Mouse (Mus musculus) MEL (cell line): Measurements from ENCODE around the gene Btg3. TPM values are rescaled to one million over a fixed set of nuclear protein-coding genes. Genes with fewer than 3 reads are reported as not detected.
A peak's percentile ranks its signal among the peaks of the same experiment; 100 is the strongest.

Source experiments
- DNase-seq: peaks from one replicate; pipeline ENCODE4 v3.0.0; 2011; ENCODE audit warnings: low read depth, low spot score
- H3K27ac ChIP-seq: 2 replicates; pipeline ENCODE4 v1.5.1; 2012; ENCODE audit warnings: low read depth, mild to moderate bottlenecking, control low read depth, low read length, moderate library complexity; ENCODE audit not compliant: control insufficient read depth
- H3K27me3 ChIP-seq, 2 experiments: fragments of 150-350 bp in 1 of 2; sonication (generic) in 1 of 2; 2 replicates each; pipeline ENCODE4 v1.6.1; 2012; ENCODE audit warnings: low read length in 2 of 2, mild to moderate bottlenecking in 2 of 2, improper control_type of control experiment in 1 of 2, moderate library complexity in 1 of 2; ENCODE audit not compliant: insufficient read depth in 2 of 2, control insufficient read depth in 1 of 2
- H3K36me3 ChIP-seq, 2 experiments: 2 replicates each; pipeline ENCODE4 v1.6.1; 2012 to 2014; ENCODE audit warnings: low read length in 2 of 2, improper control_type of control experiment in 1 of 2, inconsistent platforms in 1 of 2, mild to moderate bottlenecking in 1 of 2; ENCODE audit not compliant: insufficient read depth in 2 of 2, control insufficient read depth in 1 of 2
- H3K4me1 ChIP-seq, 2 experiments: fragments of 150-350 bp in 1 of 2; sonication (generic) in 1 of 2; 2 replicates each; pipeline ENCODE4 v1.6.1; 2012; ENCODE audit warnings: low read length in 2 of 2, improper control_type of control experiment in 1 of 2, mild to moderate bottlenecking in 1 of 2; ENCODE audit not compliant: insufficient read depth in 2 of 2, control insufficient read depth in 1 of 2
- H3K4me3 ChIP-seq, 2 experiments: fragments of 150-350 bp in 1 of 2; sonication (generic) in 1 of 2; 2 replicates each; pipeline ENCODE4 v1.5.1; 2012; ENCODE audit warnings: low read depth in 2 of 2, low read length in 2 of 2, mild to moderate bottlenecking in 2 of 2, moderate library complexity in 2 of 2, control low read depth in 1 of 2, improper control_type of control experiment in 1 of 2; ENCODE audit not compliant: control insufficient read depth in 1 of 2, insufficient read depth in 1 of 2
- H3K79me2 ChIP-seq: 2 replicates; pipeline ENCODE4 v1.6.1; 2012; ENCODE audit warnings: mild to moderate bottlenecking, low read length, moderate library complexity; ENCODE audit not compliant: control insufficient read depth, poor library complexity, insufficient read depth
- H3K9ac ChIP-seq: 2 replicates; pipeline ENCODE4 v1.6.1; 2012; ENCODE audit warnings: low read depth, mild to moderate bottlenecking, control low read depth, low read length, moderate library complexity; ENCODE audit not compliant: control insufficient read depth, poor library complexity, severe bottlenecking
- H3K9me3 ChIP-seq: fragments of 150-350 bp; sonication (generic); replicated peaks from 2 replicates; pipeline ENCODE4 v1.6.1; 2012; ENCODE audit warnings: mild to moderate bottlenecking, low read length, improper control_type of control experiment, moderate library complexity; ENCODE audit not compliant: insufficient read depth
- BHLHE40 ChIP-seq: IDR thresholded peaks from 2 replicates; pipeline ENCODE4 v1.6.1; 2012; ENCODE audit warnings: low read depth, mild to moderate bottlenecking, inconsistent platforms, low read length, improper control_type of control experiment, borderline replicate concordance
- CHD2 ChIP-seq: IDR thresholded peaks from 2 replicates; pipeline ENCODE4 v1.6.1; 2011; ENCODE audit warnings: low read length, improper control_type of control experiment
- ETS1 ChIP-seq: IDR thresholded peaks from 2 replicates; pipeline ENCODE4 v1.6.1; 2012; ENCODE audit warnings: low read depth, mild to moderate bottlenecking, inconsistent platforms, low read length, improper control_type of control experiment, moderate library complexity
- GABPA ChIP-seq: IDR thresholded peaks from 2 replicates; pipeline ENCODE4 v1.6.1; 2012; ENCODE audit warnings: low read depth, mild to moderate bottlenecking, inconsistent platforms, low read length, improper control_type of control experiment, moderate library complexity
- GATA1 ChIP-seq: IDR thresholded peaks from 2 replicates; pipeline ENCODE4 v1.6.1; 2011; ENCODE audit warnings: low read depth, low read length, improper control_type of control experiment
- KAT2A ChIP-seq: conservative IDR thresholded peaks from 2 replicates; pipeline ENCODE4 v1.6.1; 2012; ENCODE audit warnings: low read depth, low read length, improper control_type of control experiment, inconsistent platforms
- MYB ChIP-seq: IDR thresholded peaks from 2 replicates; pipeline ENCODE4 v1.6.1; 2011; ENCODE audit warnings: mild to moderate bottlenecking, low read depth, low read length, improper control_type of control experiment
- MYC ChIP-seq: IDR thresholded peaks from 2 replicates; pipeline ENCODE4 v1.6.1; 2011; ENCODE audit warnings: low read depth, mild to moderate bottlenecking, low read length, improper control_type of control experiment, moderate library complexity
- NELFE ChIP-seq: IDR thresholded peaks from 2 replicates; pipeline ENCODE4 v1.6.1; 2011; ENCODE audit warnings: low read depth, low read length, improper control_type of control experiment
- NRF1 ChIP-seq: IDR thresholded peaks from 2 replicates; pipeline ENCODE4 v1.6.1; 2014; ENCODE audit warnings: low read depth, mild to moderate bottlenecking, inconsistent platforms, low read length, improper control_type of control experiment, moderate library complexity; ENCODE audit not compliant: poor library complexity, insufficient read depth, severe bottlenecking
- POLR2A ChIP-seq, 2 experiments: IDR thresholded peaks; 2 replicates each; pipeline ENCODE4 v1.6.1; 2011 to 2012; ENCODE audit warnings: low read length in 2 of 2, mild to moderate bottlenecking in 2 of 2, control low read depth in 1 of 2, improper control_type of control experiment in 1 of 2, low read depth in 1 of 2, moderate library complexity in 1 of 2; ENCODE audit not compliant: control insufficient read depth in 1 of 2, insufficient read depth in 1 of 2, poor library complexity in 1 of 2
- POLR2AphosphoS5 ChIP-seq: IDR thresholded peaks from 2 replicates; pipeline ENCODE4 v1.6.1; 2012; ENCODE audit warnings: low read depth, borderline replicate concordance, mild to moderate bottlenecking, inconsistent platforms, low read length, moderate library complexity, mixed read lengths
- RAD21 ChIP-seq: IDR thresholded peaks from 2 replicates; pipeline ENCODE4 v1.6.1; 2011; ENCODE audit warnings: mild to moderate bottlenecking, low read depth, low read length, improper control_type of control experiment
- RCOR1 ChIP-seq: IDR thresholded peaks from 2 replicates; pipeline ENCODE4 v1.6.1; 2012; ENCODE audit warnings: low read depth, mild to moderate bottlenecking, inconsistent platforms, low read length, improper control_type of control experiment
- SIN3A ChIP-seq: IDR thresholded peaks from 2 replicates; pipeline ENCODE4 v1.6.1; 2012; ENCODE audit warnings: low read length, improper control_type of control experiment, inconsistent platforms
- TCF12 ChIP-seq: IDR thresholded peaks from 2 replicates; pipeline ENCODE4 v1.6.1; 2014; ENCODE audit warnings: low read depth, mild to moderate bottlenecking, inconsistent platforms, low read length, improper control_type of control experiment, moderate library complexity
- USF1 ChIP-seq: IDR thresholded peaks from 2 replicates; pipeline ENCODE4 v1.6.1; 2014; ENCODE audit warnings: low read depth, mild to moderate bottlenecking, inconsistent platforms, low read length, improper control_type of control experiment, moderate library complexity
- USF2 ChIP-seq, 2 experiments: IDR thresholded peaks; 2 replicates each; pipeline ENCODE4 v1.6.1; 2011 to 2012; ENCODE audit warnings: improper control_type of control experiment in 2 of 2, low read length in 2 of 2, borderline replicate concordance in 1 of 2, inconsistent platforms in 1 of 2, low read depth in 1 of 2, mild to moderate bottlenecking in 1 of 2; ENCODE audit not compliant: insufficient read depth in 1 of 2
- ZKSCAN1 ChIP-seq: IDR thresholded peaks from 2 replicates; pipeline ENCODE4 v1.6.1; 2012; ENCODE audit warnings: low read depth, mild to moderate bottlenecking, inconsistent platforms, low read length, improper control_type of control experiment, moderate library complexity
- polyA plus RNA-seq, 2 experiments: library from polyadenylated mRNA; stranded (reverse) in 1 of 2; unstranded in 1 of 2; fragments of >175 nt in 1 of 2; fragments of >200 nt in 1 of 2; gene quantifications; 2 replicates each; pipeline versions ENCODE4 v1.2.1 to v1.2.4; 2012; ENCODE audit warnings: low replicate concordance in 2 of 2, low read depth in 1 of 2; ENCODE audit not compliant: insufficient read length in 2 of 2, insufficient read depth in 1 of 2, missing spikeins in 1 of 2
- total RNA-seq: library from RNA; depleted of rRNA; stranded (reverse); fragments of 300-350 nt; gene quantifications from 2 replicates; pipeline ENCODE4 v1.2.3, GENCODE M21; 2012

Btg3 gene
- total and polyA plus RNA-seq, 3 experiments, result 8.5 to 17.5 TPM; not detected in 1

- H3K4me3 ChIP-seq, result peak overlapping the region; percentile 55 to 93
- peaks cover 18 to 31% of the 10 kb centered on the region in 2 experiments for H3K36me3 ChIP-seq
- H3K9ac ChIP-seq, result peak overlapping the region; percentile 97
- H3K4me1 ChIP-seq, result peaks cover 12 to 22% of the 10 kb centered on the region in 2 experiments; a peak in 3 of 4 replicates
- no peak for TF ChIP-seq RAD21
- TF ChIP-seq NRF1, result no peak
- no peak for TF ChIP-seq USF1
- TF ChIP-seq TCF12, result no peak
- TF ChIP-seq ZKSCAN1, result no peak
- TF ChIP-seq NELFE, result no peak
- TF ChIP-seq BHLHE40, result no peak
- TF ChIP-seq MYB, result no peak
- no peak for TF ChIP-seq CHD2
- TF ChIP-seq RCOR1, result no peak
- no peak; the same call in 1 of the 2 replicates for TF ChIP-seq SIN3A
- TF ChIP-seq ETS1, result no peak
- TF ChIP-seq USF2 (IDR thresholded peaks at IDR 0.05; ENCODE audit: borderline replicate concordance in 1 of 2, insufficient read depth in 1 of 2, low read depth in 1 of 2, low read length in 2 of 2), result no peak
- peaks cover 41% of the 10 kb centered on the region for H3K79me2 ChIP-seq
- DNase-seq, result peak; percentile 56
- H3K9me3 ChIP-seq, result no peaks in the 10 kb centered on the region
- H3K27ac ChIP-seq, result peak overlapping the region; percentile 35
- H3K27me3 ChIP-seq, result no peaks in the 10 kb centered on the region
Observed at GRCm38 (mm10) chr16:78375222-78375621, 1.8 kb downstream of the Btg3 start.

GRCm38 (mm10) chr16:78373743-78374142 is 3.2 kb downstream of the Btg3 start:
- peak overlapping the region; percentile 18 to 43; a peak in 3 of 4 replicates for H3K4me3 ChIP-seq

More at GRCm38 (mm10) chr16:78373743-78374142, 3.2 kb downstream of the Btg3 start:
- Histone ChIP-seq H3K9me3 (no peaks in the 10 kb centered on the region), H3K27me3 (no peaks in the 10 kb centered on the region), H3K36me3 (peaks cover 26 to 31% of the 10 kb centered on the region in 2 experiments), H3K9ac (peak overlapping the region; percentile 40), H3K4me1 (peaks cover 12 to 22% of the 10 kb centered on the region in 2 experiments; a peak in 3 of 4 replicates), H3K27ac (no peak overlapping the region; the same call in 1 of the 2 replicates), H3K79me2 (peaks cover 41% of the 10 kb centered on the region)
- TF ChIP-seq POLR2A (IDR thresholded peaks at IDR 0.05; ENCODE audit: control insufficient read depth in 1 of 2, insufficient read depth in 1 of 2, low read depth in 1 of 2, low read length in 2 of 2, poor library complexity in 1 of 2), result no peak
- TF ChIP-seq MYC, result no peak
- no peak for TF ChIP-seq KAT2A
- no peak for TF ChIP-seq GATA1
- no peak for TF ChIP-seq BHLHE40
- TF ChIP-seq POLR2AphosphoS5, result no peak
- no peak for TF ChIP-seq GABPA
- peak; percentile 45 for DNase-seq
